Mouse (Mus musculus) lung, embryonic 15.5 days (tissue): ENCODE results near the gene Litaf. TPM values are rescaled to one million over a fixed set of nuclear protein-coding genes. Genes with fewer than 3 reads are reported as not detected.

ENCODE experiments used
- ATAC-seq: fragments of 200-750 bp; cut with Nextera tagmentation; 2 replicates; pipeline ENCODE4 v1.8.0; 2017; ENCODE audit warnings: moderate number of reproducible peaks, borderline replicate concordance; ENCODE audit not compliant: low FRiP score, low TSS enrichment; ENCODE audit errors: extremely low read depth
- H3K27ac ChIP-seq: fragments of 300-500 bp; sonication (generic); 2 replicates; pipeline ENCODE4 v1.5.1; 2015; ENCODE audit warnings: moderate library complexity, mild to moderate bottlenecking, inconsistent platforms
- H3K27me3 ChIP-seq: fragments of 300-500 bp; sonication (generic); 2 replicates; pipeline ENCODE4 v1.6.1; 2015; ENCODE audit warnings: inconsistent platforms
- H3K36me3 ChIP-seq: fragments of 300-500 bp; sonication (generic); 2 replicates; pipeline ENCODE4 v1.6.1; 2015; ENCODE audit warnings: inconsistent platforms
- H3K4me1 ChIP-seq: fragments of 300-500 bp; sonication (generic); 2 replicates; pipeline ENCODE4 v1.6.1; 2015; ENCODE audit warnings: inconsistent platforms
- H3K4me2 ChIP-seq: fragments of 300-500 bp; sonication (generic); 2 replicates; pipeline ENCODE4 v1.6.1; 2015; ENCODE audit warnings: inconsistent platforms, mild to moderate bottlenecking, moderate library complexity
- H3K4me3 ChIP-seq: fragments of 300-500 bp; sonication (generic); 2 replicates; pipeline ENCODE4 v1.5.1; 2015; ENCODE audit warnings: mild to moderate bottlenecking, inconsistent platforms
- H3K9ac ChIP-seq: fragments of 300-500 bp; sonication (generic); 2 replicates; pipeline ENCODE4 v1.6.1; 2015; ENCODE audit warnings: inconsistent platforms
- H3K9me3 ChIP-seq: fragments of 300-500 bp; sonication (generic); 2 replicates; pipeline ENCODE4 v1.6.1; 2016; ENCODE audit warnings: inconsistent platforms
- WGBS: fragments of 180-500 bp; shearing (Covaris S2); methylation state at CpG from one replicate; pipeline ENCODE4 v1.1.7; 2015; 5-methylcytosine and 5-hydroxymethylcytosine counted together
- polyA plus RNA-seq: library from polyadenylated mRNA; unstranded; fragments of >200 nt; fragmentation: Nextera tagmentation; extraction: Ambion mirVana; gene quantifications from 2 replicates; pipeline ENCODE4 v1.2.1, GENCODE M21; 2015

Gene Litaf
- polyA plus RNA-seq = 109 and 111 TPM in 2 replicates

- peak within 1 kb of the TSS; percentile 69 for H3K4me2 ChIP-seq
- no peaks in the 10 kb centered on the region for H3K9me3 ChIP-seq
- H3K27ac ChIP-seq = peak within 1 kb of the TSS; percentile 94
- H3K27me3 ChIP-seq = no peaks in the 10 kb centered on the region
- ATAC-seq = peak; percentile 98
- H3K36me3 ChIP-seq = 0 out of 2 replicates have a peak, but pooled peaks cover 3% of the 10 kb centered on the region
- WGBS = 0% methylated on average over 68 of the region's 78 CpGs
- peak within 1 kb of the TSS; percentile 81 for H3K4me3 ChIP-seq
- peaks cover 63% of the 10 kb centered on the region for H3K4me1 ChIP-seq
- peak within 1 kb of the TSS; percentile 88 for H3K9ac ChIP-seq
Measured at GRCm38 (mm10) chr16:11066029-11066832, at the start of gene Litaf. Gene Litaf (minus strand): TSS chr16:11066157.

- no peak overlapping the region for H3K27ac ChIP-seq
- ATAC-seq = no peak
- H3K27me3 ChIP-seq = no peaks in the 10 kb centered on the region
- H3K9ac ChIP-seq = no peak overlapping the region
- H3K4me3 ChIP-seq = no peak overlapping the region
- no peak overlapping the region for H3K4me2 ChIP-seq
- no peaks in the 10 kb centered on the region for H3K4me1 ChIP-seq
- H3K9me3 ChIP-seq = no peaks in the 10 kb centered on the region
- peaks cover 7% of the 10 kb centered on the region; the same call in 1 of the 2 replicates for H3K36me3 ChIP-seq
- WGBS = 51% methylated on average over 4 of the region's 4 CpGs
Measured at GRCm38 (mm10) chr16:11109198-11109740, 43.3 kb upstream of the Litaf start.

GRCm38 (mm10) chr16:11104905-11105304, 38.9 kb upstream of the Litaf start:
- H3K4me1 ChIP-seq = no peaks in the 10 kb centered on the region
- peaks cover 23% of the 10 kb centered on the region for H3K36me3 ChIP-seq
- no peak overlapping the region for H3K4me2 ChIP-seq
- H3K9me3 ChIP-seq = no peaks in the 10 kb centered on the region
- WGBS = 83% methylated on average over 1 of the region's 1 CpGs
- ATAC-seq = no peak
- no peak overlapping the region for H3K27ac ChIP-seq
- H3K9ac ChIP-seq = no peak overlapping the region
- H3K27me3 ChIP-seq = no peaks in the 10 kb centered on the region
- no peak overlapping the region for H3K4me3 ChIP-seq

- no peak for ATAC-seq
- Histone ChIP-seq H3K9me3 (no peaks in the 10 kb centered on the region), H3K36me3 (peaks cover 11% of the 10 kb centered on the region; the same call in 1 of the 2 replicates), H3K27ac (no peak overlapping the region), H3K4me2 (no peak overlapping the region), H3K4me1 (no peaks in the 10 kb centered on the region), H3K4me3 (no peak overlapping the region), H3K27me3 (no peaks in the 10 kb centered on the region), H3K9ac (no peak overlapping the region)
- 89% methylated on average over 3 of the region's 3 CpGs for WGBS
Measured at GRCm38 (mm10) chr16:11097301-11097700, 31.3 kb upstream of the Litaf start.

GRCm38 (mm10) chr16:11093717-11094386, 27.9 kb upstream of the Litaf start:
- ATAC-seq = no peak
- Histone ChIP-seq H3K27ac (no peak overlapping the region), H3K4me1 (no peaks in the 10 kb centered on the region), H3K27me3 (no peaks in the 10 kb centered on the region), H3K9me3 (no peaks in the 10 kb centered on the region), H3K4me2 (no peak overlapping the region), H3K36me3 (peaks cover 24% of the 10 kb centered on the region), H3K4me3 (no peak overlapping the region), H3K9ac (no peak overlapping the region)
- 74% methylated on average over 13 of the region's 13 CpGs for WGBS

GRCm38 (mm10) chr16:11092523-11092922, 26.6 kb upstream of the Litaf start:
- Histone ChIP-seq H3K4me2 (no peak overlapping the region), H3K9ac (no peak overlapping the region), H3K9me3 (no peaks in the 10 kb centered on the region), H3K4me3 (no peak overlapping the region), H3K36me3 (peaks cover 38% of the 10 kb centered on the region), H3K27ac (no peak overlapping the region), H3K27me3 (no peaks in the 10 kb centered on the region), H3K4me1 (no peaks in the 10 kb centered on the region)
- no peak for ATAC-seq
- 64% methylated on average over 3 of the region's 3 CpGs for WGBS

- ATAC-seq = no peak
- Histone ChIP-seq H3K4me2 (no peak overlapping the region), H3K4me3 (no peak overlapping the region), H3K9ac (no peak overlapping the region), H3K27ac (no peak overlapping the region), H3K9me3 (no peaks in the 10 kb centered on the region), H3K27me3 (no peaks in the 10 kb centered on the region), H3K36me3 (peaks cover 41% of the 10 kb centered on the region), H3K4me1 (no peaks in the 10 kb centered on the region)
- WGBS = 53% methylated on average over 4 of the region's 4 CpGs
Measured at GRCm38 (mm10) chr16:11092061-11092460, 26.1 kb upstream of the Litaf start.

- no peaks in the 10 kb centered on the region for H3K9me3 ChIP-seq
- no peak overlapping the region for H3K9ac ChIP-seq
- no peak for ATAC-seq
- no peak overlapping the region for H3K27ac ChIP-seq
- no peaks in the 10 kb centered on the region for H3K4me1 ChIP-seq
- no peak overlapping the region for H3K4me3 ChIP-seq
- WGBS = 80% methylated on average over 10 of the region's 10 CpGs
- no peak overlapping the region for H3K4me2 ChIP-seq
- no peaks in the 10 kb centered on the region for H3K27me3 ChIP-seq
- H3K36me3 ChIP-seq = peaks cover 46% of the 10 kb centered on the region
Measured at GRCm38 (mm10) chr16:11090836-11091570, 25.0 kb upstream of the Litaf start.

- Histone ChIP-seq H3K4me3 (no peak overlapping the region), H3K9me3 (no peaks in the 10 kb centered on the region), H3K4me2 (no peak overlapping the region), H3K9ac (no peak overlapping the region), H3K36me3 (peaks cover 80% of the 10 kb centered on the region), H3K27me3 (no peaks in the 10 kb centered on the region), H3K27ac (no peak overlapping the region), H3K4me1 (no peaks in the 10 kb centered on the region)
- no peak for ATAC-seq
- 88% methylated on average over 5 of the region's 5 CpGs for WGBS
Measured at GRCm38 (mm10) chr16:11086856-11087588, 21.1 kb upstream of the Litaf start.

GRCm38 (mm10) chr16:11086299-11086698, 20.3 kb upstream of the Litaf start:
- H3K4me2 ChIP-seq = no peak overlapping the region
- 95% methylated on average over 3 of the region's 3 CpGs for WGBS

GRCm38 (mm10) chr16:11084181-11084580, 18.2 kb upstream of the Litaf start:
- WGBS = 85% methylated on average over 8 of the region's 8 CpGs
- Histone ChIP-seq H3K27ac (no peak overlapping the region), H3K36me3 (peaks cover 85% of the 10 kb centered on the region), H3K4me2 (no peak overlapping the region), H3K4me3 (no peak overlapping the region), H3K4me1 (no peaks in the 10 kb centered on the region), H3K9ac (no peak overlapping the region), H3K27me3 (no peaks in the 10 kb centered on the region), H3K9me3 (no peaks in the 10 kb centered on the region)
- no peak for ATAC-seq

More at GRCm38 (mm10) chr16:11086299-11086698, 20.3 kb upstream of the Litaf start:
- Histone ChIP-seq H3K36me3 (peaks cover 83% of the 10 kb centered on the region), H3K4me1 (no peaks in the 10 kb centered on the region), H3K9me3 (no peaks in the 10 kb centered on the region), H3K4me3 (no peak overlapping the region), H3K27ac (no peak overlapping the region), H3K27me3 (no peaks in the 10 kb centered on the region), H3K9ac (no peak overlapping the region)
- no peak for ATAC-seq
